Mouse (Mus musculus): ENCODE results near the gene Tal1. TPM values are rescaled to one million over a fixed set of nuclear protein-coding genes. Genes with fewer than 3 reads are reported as not detected.

Tal1 gene
- 0.78 and 0.98 TPM in 2 replicates for polyA plus RNA-seq (2015; fragmentation: Nextera tagmentation; extraction: Ambion mirVana)

DNA sequence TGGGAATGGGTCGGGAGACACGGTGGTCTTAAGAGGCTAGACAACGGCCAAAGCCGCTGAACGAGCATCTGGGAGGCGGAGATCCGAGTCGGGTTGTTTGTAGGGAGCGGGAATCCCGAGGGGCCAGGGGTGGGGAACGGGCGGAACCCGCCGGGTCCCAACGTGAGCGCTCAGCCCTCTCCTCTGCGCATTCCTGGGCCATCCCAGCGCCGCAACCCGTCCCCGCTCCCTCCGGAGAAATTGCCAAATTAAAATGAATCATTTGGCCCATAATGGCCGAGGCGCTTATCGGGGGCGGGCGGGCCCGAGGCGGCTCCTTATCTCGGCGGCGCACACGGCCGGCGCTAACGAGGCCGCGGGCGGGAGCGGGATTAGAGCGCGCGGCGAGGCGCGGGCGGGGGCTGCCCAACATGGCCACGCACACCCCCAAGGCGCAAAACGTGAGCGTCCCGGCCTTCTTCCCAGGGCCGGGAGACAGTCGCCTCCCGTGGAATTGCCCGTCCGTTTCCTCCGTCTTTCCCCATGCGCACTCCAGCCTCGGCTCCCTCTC lies at the start of gene Tal1:
Tal1 (plus strand) TSS at position 56 of the 550 bp plus-strand sequence.
- peak within 1 kb of the TSS; percentile 38 for H3K4me3 ChIP-seq (replicated peaks)
- peaks cover 87% of the 10 kb centered on the region for H3K27me3 ChIP-seq (replicated peaks)
- ATAC-seq: peak; percentile 79
- H3K27ac ChIP-seq: 0 out of 2 replicates have a peak within 1 kb of the TSS, but pooled peaks have one; percentile 38
- peaks cover 20% of the 10 kb centered on the region for H3K4me1 ChIP-seq (replicated peaks)
- peak within 1 kb of the TSS; percentile 31 for H3K9ac ChIP-seq
- H3K36me3 ChIP-seq: no peaks in the 10 kb centered on the region
- peak within 1 kb of the TSS; percentile 70 for H3K4me2 ChIP-seq (replicated peaks)
- WGBS: under 1% methylated on average over 49 of the region's 60 CpGs
- H3K9me3 ChIP-seq: no peaks in the 10 kb centered on the region

DNA sequence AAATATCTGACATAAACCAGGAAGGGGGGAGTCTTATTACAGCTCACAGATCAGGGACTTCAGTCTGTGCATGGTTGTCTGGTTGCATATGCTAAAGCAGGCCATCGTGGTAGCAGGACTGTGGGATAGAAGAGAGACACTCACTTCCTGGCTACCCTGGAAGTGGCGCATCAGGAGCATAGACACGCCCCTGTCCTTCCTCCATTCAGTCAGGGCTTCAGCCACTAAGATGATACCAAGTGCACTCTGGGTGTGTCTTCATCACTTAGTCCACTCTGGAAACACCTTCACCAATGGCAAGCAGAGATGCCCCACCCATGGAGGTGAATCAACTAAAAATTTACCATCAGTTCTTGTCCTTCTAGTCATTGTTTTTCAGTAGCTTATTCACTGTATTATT lies 42.0 kb upstream of the Tal1 start:
- no peaks in the 10 kb centered on the region for H3K27me3 ChIP-seq (replicated peaks)
- no peaks in the 10 kb centered on the region for H3K9me3 ChIP-seq
- no peak overlapping the region for H3K27ac ChIP-seq
- 90% methylated on average over 3 of the region's 3 CpGs for WGBS
- ATAC-seq: no peak
- no peak overlapping the region for H3K4me3 ChIP-seq (replicated peaks)
- no peaks in the 10 kb centered on the region for H3K4me1 ChIP-seq (replicated peaks)
- H3K9ac ChIP-seq: no peak overlapping the region
- no peak overlapping the region for H3K4me2 ChIP-seq (replicated peaks)
- H3K36me3 ChIP-seq: peaks cover 8% of the 10 kb centered on the region

DNA sequence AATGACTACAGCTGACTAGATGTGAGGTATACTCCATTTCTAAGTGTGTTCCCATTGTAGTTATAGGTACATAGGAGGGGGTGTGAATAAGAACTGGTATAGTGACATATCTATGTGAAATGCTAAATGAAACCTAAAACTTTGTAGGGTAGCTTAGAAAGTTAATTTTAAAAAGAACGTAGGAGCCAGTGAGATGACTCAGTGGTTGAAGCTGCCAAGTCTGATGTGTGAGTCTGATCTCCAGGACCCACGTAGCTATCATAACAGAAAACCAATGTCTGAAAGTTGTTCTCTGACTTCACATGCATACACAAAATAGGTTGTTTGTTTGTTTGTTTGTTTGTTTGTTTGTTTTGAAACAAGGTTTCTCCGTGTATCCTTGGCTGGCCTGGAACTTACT lies 36.2 kb upstream of the Tal1 start:
- Histone ChIP-seq H3K4me3 (replicated peaks) (no peak overlapping the region), H3K9ac (no peak overlapping the region), H3K27me3 (replicated peaks) (no peaks in the 10 kb centered on the region), H3K4me2 (replicated peaks) (no peak overlapping the region), H3K9me3 (no peaks in the 10 kb centered on the region), H3K4me1 (replicated peaks) (no peaks in the 10 kb centered on the region), H3K27ac (no peak overlapping the region), H3K36me3 (peaks cover 14% of the 10 kb centered on the region)
- no peak for ATAC-seq
- WGBS: 88% methylated on average over 3 of the region's 3 CpGs

DNA sequence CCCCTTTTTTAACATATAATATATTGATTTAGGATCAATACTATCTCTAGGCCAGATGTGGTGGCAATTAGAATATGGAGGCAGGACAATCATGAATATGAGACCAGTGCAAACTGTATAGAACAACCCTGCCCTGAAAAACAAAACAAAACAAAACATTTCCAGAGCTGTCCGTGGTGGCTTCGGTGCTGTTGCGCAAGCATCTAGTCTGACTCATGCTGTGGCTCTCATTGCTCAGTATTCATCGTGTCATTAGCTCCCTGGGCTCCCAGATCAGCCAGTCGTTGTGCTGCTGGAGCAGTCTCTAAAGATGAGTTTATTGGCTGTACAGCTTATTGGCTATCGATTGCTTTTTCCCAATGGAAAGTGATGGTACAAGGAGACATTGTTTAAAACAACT lies 21.2 kb upstream of the Tal1 start:
- no peaks in the 10 kb centered on the region for H3K27me3 ChIP-seq (replicated peaks)
- H3K36me3 ChIP-seq: peaks cover 8% of the 10 kb centered on the region; the same call in 1 of the 2 replicates
- WGBS: 71% methylated on average over 6 of the region's 6 CpGs
- H3K9ac ChIP-seq: no peak overlapping the region
- no peaks in the 10 kb centered on the region for H3K4me1 ChIP-seq (replicated peaks)
- no peak for ATAC-seq
- no peak overlapping the region for H3K27ac ChIP-seq
- no peaks in the 10 kb centered on the region for H3K9me3 ChIP-seq
- H3K4me3 ChIP-seq (replicated peaks): no peak overlapping the region
- no peak overlapping the region for H3K4me2 ChIP-seq (replicated peaks)

DNA sequence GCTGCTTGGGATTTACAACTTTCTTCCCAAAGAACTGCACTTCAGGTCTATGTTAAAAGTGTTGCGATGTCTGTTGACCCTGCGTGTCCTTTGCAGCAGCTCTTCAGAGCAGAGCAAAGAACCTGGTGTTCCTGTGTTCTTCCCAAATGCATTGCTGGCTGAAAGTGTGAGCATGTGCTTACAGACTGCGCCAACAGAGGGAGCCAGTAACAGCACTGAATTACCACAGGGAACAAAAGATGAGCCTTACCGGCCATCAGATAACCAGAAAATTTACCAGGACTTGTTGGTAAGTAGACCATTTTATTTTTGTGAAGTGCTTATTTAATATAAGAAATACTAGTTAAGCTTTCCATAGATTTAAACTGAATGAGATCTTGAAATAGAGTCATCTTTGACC lies 18.0 kb upstream of the Tal1 start:
- Histone ChIP-seq H3K4me2 (replicated peaks) (no peak overlapping the region), H3K9me3 (no peaks in the 10 kb centered on the region), H3K27me3 (replicated peaks) (no peaks in the 10 kb centered on the region), H3K4me3 (replicated peaks) (no peak overlapping the region), H3K27ac (no peak overlapping the region), H3K9ac (no peak overlapping the region), H3K4me1 (replicated peaks) (no peaks in the 10 kb centered on the region), H3K36me3 (peaks cover 16% of the 10 kb centered on the region; the same call in 1 of the 2 replicates)
- no peak for ATAC-seq
- WGBS: 37% methylated on average over 4 of the region's 4 CpGs

DNA sequence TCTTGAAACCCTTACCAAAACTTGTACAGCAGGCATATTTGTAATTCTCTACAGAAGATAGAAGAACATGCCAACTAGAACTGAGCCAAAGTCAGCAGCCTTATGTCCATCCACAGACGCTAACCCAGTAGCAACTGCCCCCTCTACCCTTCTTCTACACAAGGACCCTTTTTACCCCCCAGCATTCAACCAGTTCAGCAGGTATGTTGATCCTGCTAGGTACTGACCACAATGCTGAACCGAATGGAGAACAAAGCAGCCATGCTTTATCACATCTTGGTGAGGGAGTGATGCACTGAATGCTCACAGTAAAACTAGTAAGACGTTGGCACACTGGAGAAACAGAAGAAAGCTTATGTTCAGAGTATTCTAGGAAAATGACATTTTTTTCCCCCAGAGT lies 10.6 kb upstream of the Tal1 start:
- Histone ChIP-seq H3K36me3 (peaks cover 10% of the 10 kb centered on the region; the same call in 1 of the 2 replicates), H3K27me3 (replicated peaks) (0 out of 2 replicates have a peak, but pooled peaks cover 2% of the 10 kb centered on the region), H3K4me3 (replicated peaks) (no peak overlapping the region), H3K27ac (no peak overlapping the region), H3K9me3 (no peaks in the 10 kb centered on the region), H3K9ac (no peak overlapping the region), H3K4me2 (replicated peaks) (no peak overlapping the region), H3K4me1 (replicated peaks) (no peaks in the 10 kb centered on the region)
- 76% methylated on average over 3 of the region's 3 CpGs for WGBS
- no peak for ATAC-seq

DNA sequence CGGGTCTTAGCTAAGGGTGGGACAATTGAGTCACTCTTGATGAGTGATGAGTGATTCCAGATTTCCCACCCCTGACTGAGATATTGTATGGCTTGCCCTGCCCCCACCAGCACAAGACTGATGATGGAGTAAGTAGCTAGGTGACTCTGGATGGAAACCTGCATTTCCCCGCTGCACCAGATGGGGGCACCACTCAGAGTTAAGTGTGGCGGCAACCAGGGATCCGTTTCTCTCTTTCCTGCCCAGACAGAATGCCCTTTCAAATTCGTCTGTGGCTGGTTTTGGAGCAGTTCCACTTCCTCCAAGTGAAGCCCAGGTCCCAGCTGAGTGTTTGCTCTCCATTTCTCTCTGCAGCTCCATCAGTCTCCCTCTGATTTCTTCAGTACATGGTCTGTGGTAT lies 8.5 kb upstream of the Tal1 start:
- Histone ChIP-seq H3K36me3 (no peaks in the 10 kb centered on the region), H3K4me3 (replicated peaks) (no peak overlapping the region), H3K27ac (no peak overlapping the region), H3K4me2 (replicated peaks) (no peak overlapping the region), H3K9ac (no peak overlapping the region), H3K27me3 (replicated peaks) (peaks cover 20% of the 10 kb centered on the region), H3K4me1 (replicated peaks) (0 out of 2 replicates have a peak, but pooled peaks cover 7% of the 10 kb centered on the region), H3K9me3 (no peaks in the 10 kb centered on the region)
- ATAC-seq: 0 out of 2 replicates have a peak, but pooled peaks have one; percentile 42
- 9% methylated on average over 5 of the region's 5 CpGs for WGBS

DNA sequence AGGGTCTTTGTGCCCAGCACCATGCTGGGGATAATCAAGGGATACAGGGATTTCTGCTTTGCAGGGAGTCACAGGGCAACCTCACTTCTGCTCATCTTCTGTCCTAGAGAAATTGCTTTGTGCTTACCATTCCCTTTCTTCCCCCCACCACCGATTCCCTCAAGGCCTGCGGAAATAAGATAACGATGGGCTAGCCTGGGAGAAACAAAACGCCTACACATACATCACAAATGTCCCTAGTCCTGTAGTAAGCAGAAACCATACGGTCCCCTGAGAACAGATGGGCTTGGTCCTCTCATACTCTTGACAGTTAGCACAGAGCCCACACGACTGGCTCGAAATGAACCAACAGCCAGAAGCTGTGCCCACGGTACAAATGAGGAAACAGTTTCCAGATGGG lies 8.0 kb upstream of the Tal1 start:
- WGBS: 67% methylated on average over 8 of the region's 8 CpGs
- 0 out of 2 replicates have a peak, but pooled peaks cover 8% of the 10 kb centered on the region for H3K4me1 ChIP-seq (replicated peaks)
- ATAC-seq: no peak; the same call in 1 of the 2 replicates
- no peaks in the 10 kb centered on the region for H3K36me3 ChIP-seq
- no peaks in the 10 kb centered on the region for H3K9me3 ChIP-seq
- H3K4me2 ChIP-seq (replicated peaks): no peak overlapping the region
- no peak overlapping the region for H3K9ac ChIP-seq
- H3K27me3 ChIP-seq (replicated peaks): peaks cover 25% of the 10 kb centered on the region
- no peak overlapping the region for H3K27ac ChIP-seq
- no peak overlapping the region for H3K4me3 ChIP-seq (replicated peaks)

DNA sequence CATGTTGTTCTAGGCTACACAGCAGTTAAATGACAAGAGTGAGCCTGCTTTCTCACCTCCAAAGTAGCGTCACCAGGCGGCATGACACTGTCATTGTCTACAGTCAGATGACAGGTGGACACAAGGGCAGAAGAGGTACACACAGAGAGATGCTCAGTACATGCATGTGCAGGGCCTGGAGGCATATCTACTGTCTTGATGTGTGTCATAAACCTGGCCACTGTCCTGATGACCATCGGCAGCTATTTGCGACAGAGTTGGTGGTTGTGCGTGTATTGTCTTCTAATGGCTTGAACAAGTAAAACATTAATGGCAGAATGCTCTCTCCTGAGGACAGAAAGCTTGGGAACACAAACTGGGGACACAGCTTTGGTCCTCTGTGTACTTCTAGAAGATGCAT lies 5.0 kb upstream of the Tal1 start:
- no peak overlapping the region for H3K27ac ChIP-seq
- 70% methylated on average over 5 of the region's 5 CpGs for WGBS
- peaks cover 48% of the 10 kb centered on the region for H3K27me3 ChIP-seq (replicated peaks)
- no peaks in the 10 kb centered on the region for H3K36me3 ChIP-seq
- H3K4me2 ChIP-seq (replicated peaks): no peak overlapping the region
- H3K4me1 ChIP-seq (replicated peaks): peaks cover 9% of the 10 kb centered on the region
- H3K4me3 ChIP-seq (replicated peaks): no peak overlapping the region
- H3K9ac ChIP-seq: no peak overlapping the region
- H3K9me3 ChIP-seq: no peaks in the 10 kb centered on the region
- ATAC-seq: no peak

DNA sequence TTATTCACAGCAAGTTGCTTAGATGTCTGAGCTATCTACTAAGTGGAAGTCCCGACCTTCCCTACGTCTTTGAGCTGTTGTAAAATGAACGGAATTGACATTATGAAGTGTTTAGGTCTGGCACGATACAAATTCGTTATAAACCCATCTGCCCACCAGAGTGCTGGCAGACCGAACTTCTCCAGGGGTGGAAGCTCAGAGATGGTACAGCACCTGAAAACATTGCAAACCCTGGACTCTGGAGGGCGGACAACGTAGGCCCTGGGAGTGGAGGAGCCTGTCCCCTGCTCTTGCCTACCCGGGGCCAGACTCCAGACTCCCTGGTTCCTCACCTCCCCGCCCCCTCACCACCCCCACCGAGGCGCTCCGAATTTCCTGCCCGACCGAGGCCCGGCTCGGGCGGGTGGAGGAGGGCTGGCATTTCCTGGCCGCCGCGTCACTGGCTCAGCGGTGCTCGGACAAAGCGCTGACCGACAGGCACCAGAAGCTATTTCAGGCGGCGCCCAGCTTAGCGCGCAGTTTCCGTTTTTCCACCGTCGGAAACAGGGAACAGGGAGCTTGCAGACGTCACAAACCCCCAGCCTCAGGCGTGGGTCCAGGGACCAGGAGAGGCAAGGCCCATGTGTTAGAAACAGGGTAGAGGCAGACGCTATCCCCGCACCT lies 3.8 kb upstream of the Tal1 start:
- Histone ChIP-seq H3K36me3 (no peaks in the 10 kb centered on the region), H3K27ac (0 out of 2 replicates have a peak overlapping the region, but pooled peaks have one; percentile 40), H3K4me1 (replicated peaks) (peaks cover 18% of the 10 kb centered on the region), H3K27me3 (replicated peaks) (peaks cover 57% of the 10 kb centered on the region), H3K4me3 (replicated peaks) (peak overlapping the region; percentile 25), H3K9ac (no peak overlapping the region), H3K9me3 (no peaks in the 10 kb centered on the region), H3K4me2 (replicated peaks) (peak overlapping the region; percentile 58)
- 1% methylated on average over 36 of the region's 36 CpGs for WGBS
- peak; percentile 42 for ATAC-seq

DNA sequence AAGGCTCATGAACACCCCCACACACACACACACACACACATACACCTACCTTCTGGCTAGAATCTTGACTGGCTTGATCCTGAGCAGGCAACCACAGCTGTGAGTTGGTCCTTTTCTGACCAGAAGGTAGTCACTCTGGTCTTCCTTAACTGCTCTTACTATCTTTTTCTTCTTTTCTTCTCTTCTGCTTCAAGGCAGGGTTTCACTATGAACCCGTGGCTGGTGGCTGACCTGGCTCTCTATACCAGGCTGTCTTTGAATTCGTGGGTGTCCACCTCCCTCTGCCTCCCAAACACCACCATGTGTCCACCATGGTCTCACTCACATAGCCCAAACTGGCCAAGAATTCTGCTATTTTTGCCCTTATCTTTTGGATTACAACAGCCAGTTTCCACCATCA lies 1.2 kb upstream of the Tal1 start:
- Histone ChIP-seq H3K36me3 (no peaks in the 10 kb centered on the region), H3K9ac (no peak overlapping the region), H3K4me3 (replicated peaks) (no peak overlapping the region), H3K27ac (no peak overlapping the region), H3K4me1 (replicated peaks) (peaks cover 20% of the 10 kb centered on the region), H3K9me3 (no peaks in the 10 kb centered on the region), H3K4me2 (replicated peaks) (no peak overlapping the region), H3K27me3 (replicated peaks) (peaks cover 79% of the 10 kb centered on the region)
- ATAC-seq: no peak
- 3% methylated on average over 2 of the region's 2 CpGs for WGBS

DNA sequence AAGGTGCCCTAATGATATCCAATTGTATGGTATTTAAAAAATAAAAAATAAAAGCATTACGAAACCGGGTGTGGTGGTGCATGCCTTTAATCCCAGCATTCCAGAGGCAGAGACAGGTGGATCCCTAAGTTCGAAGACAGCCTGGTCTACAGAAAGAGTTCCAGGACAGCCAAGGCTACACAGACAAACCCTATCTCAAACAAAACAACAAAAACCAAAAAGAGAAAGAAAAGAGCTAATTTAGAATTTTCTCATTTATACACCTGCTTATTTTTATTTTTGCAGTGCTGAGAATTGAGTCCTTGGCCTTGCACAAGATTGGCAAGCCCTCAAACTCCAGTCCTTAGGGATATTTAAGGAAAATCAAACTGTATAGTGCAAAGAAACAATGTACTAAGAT lies 535 bp upstream of the Tal1 start:
- Histone ChIP-seq H3K9me3 (no peaks in the 10 kb centered on the region), H3K27me3 (replicated peaks) (peaks cover 85% of the 10 kb centered on the region), H3K4me3 (replicated peaks) (no peak overlapping the region), H3K27ac (no peak overlapping the region), H3K4me2 (replicated peaks) (no peak overlapping the region), H3K4me1 (replicated peaks) (peaks cover 20% of the 10 kb centered on the region), H3K9ac (no peak overlapping the region), H3K36me3 (no peaks in the 10 kb centered on the region)
- 25% methylated on average over 3 of the region's 3 CpGs for WGBS
- no peak for ATAC-seq
